Mouse (Mus musculus) liver, embryonic 14.5 days (tissue): Measurements from ENCODE around the gene Map10.

Experiments
- CTCF ChIP-seq: IDR thresholded peaks from 2 replicates; pipeline ENCODE4 v1.5.1; 2016; ENCODE audit warnings: antibody characterized with exemption, low read depth, control low read depth
- EP300 ChIP-seq: IDR thresholded peaks from 2 replicates; pipeline ENCODE4 v1.6.1; 2016; ENCODE audit warnings: antibody characterized with exemption, low read depth

GRCm38 (mm10) chr8:125654821-125655220 is 14.8 kb upstream of the Map10 start:
- TF ChIP-seq CTCF = no peak
- no peak for TF ChIP-seq EP300
